Mouse (Mus musculus): Measurements from ENCODE around the gene Cfap126. TPM values are rescaled to one million over a fixed set of nuclear protein-coding genes. Genes with fewer than 3 reads are reported as not detected.
"Not testable (repeated sequence)": the region's sequence is repeated elsewhere in the genome, so short reads cannot be mapped to it uniquely, and the experiment has no call there.

Cfap126 gene
- 15.6 and 16.7 TPM in 2 replicates for polyA plus RNA-seq (2012; rRNA removed)

DNA sequence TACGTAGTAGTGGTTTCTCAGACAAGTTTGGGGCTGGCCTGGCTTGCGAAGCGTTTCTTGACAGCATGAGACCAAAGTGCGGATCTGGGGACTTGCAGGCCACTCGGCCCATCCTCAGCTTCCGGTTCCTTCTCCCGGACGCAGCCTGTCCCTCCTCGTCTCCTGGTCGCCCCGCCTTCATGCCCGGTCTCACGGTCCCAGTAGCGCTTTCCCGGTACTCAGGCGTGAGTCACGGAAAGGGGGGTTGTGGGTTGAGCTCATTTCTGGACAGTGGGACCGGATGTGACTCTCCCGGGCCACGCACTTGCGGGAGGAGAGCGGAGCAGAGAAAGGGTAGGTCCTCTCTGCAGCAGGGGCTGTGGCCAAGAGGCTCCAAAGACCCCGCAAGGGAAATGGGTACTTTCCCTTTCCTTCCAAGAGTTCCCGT is at the start of gene Cfap126:
TSS of gene Cfap126 (plus strand) at position 46 of the 427 bp plus-strand sequence.
- Histone ChIP-seq H3K4me3 (ENCODE audit: insufficient read depth, low read depth, low read length) (peak within 1 kb of the TSS; percentile 82), H3K27me3 (replicated peaks; ENCODE audit: control insufficient read depth, insufficient read depth, low read length) (no peaks in the 10 kb centered on the region), H3K27ac (ENCODE audit: insufficient read depth, low read depth, low read length) (peak within 1 kb of the TSS; percentile 91), H3K36me3 (ENCODE audit: control insufficient read depth, insufficient read depth, low read length) (no peaks in the 10 kb centered on the region), H3K4me1 (ENCODE audit: control insufficient read depth, insufficient read depth, low read length) (peaks cover 3% of the 10 kb centered on the region; the same call in 1 of the 2 replicates)
- TF ChIP-seq CTCF (conservative IDR thresholded peaks at IDR 0.05; ENCODE audit: insufficient read depth, insufficient read length, low read depth, low read length): no peak
- peak; percentile 34 for TF ChIP-seq POLR2A (IDR thresholded peaks at IDR 0.05; ENCODE audit: low read depth, low read length)
- peak; percentile 95 for DNase-seq
- WGBS: 1% methylated on average over 24 of the region's 24 CpGs

DNA sequence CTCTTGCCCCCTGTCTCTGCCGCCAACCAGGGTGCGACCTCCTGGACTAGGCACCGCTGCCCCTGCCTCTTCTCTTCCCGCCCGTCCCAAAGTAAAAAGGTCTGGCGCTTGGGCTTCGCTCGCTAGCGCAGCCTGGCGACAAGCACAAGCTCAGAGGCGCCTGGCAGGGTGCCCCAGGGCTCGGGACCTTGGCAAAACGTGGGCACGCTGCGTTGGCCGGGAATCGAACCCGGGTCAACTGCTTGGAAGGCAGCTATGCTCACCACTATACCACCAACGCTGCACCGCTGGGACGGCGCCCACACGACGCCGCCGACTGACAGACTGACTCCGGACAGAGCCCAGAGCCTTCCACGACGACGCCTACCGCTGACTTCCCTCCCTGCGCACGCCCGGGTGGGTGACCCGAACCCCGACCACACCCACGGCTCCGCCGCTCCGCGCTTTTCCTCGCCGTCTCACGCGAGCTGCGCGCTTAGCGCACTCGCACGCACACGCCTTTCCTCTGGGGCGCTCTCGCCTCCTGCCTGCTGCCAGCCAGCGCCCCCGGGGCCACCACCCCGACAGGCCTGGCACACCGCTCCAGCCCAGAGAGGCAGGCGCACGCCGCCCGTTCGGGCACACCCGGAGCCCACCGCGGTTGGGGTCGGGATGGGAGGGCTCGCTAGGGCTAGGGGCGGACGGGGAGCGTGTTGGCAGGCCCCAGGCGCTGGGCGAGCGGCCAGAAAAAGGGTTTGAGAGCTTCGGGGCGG is 49.1 kb upstream of the Cfap126 start, which contains the start of gene Fcgr3:
TSS of gene Fcgr3 (minus strand) at position 445 of the 752 bp plus-strand sequence.
- not testable (repeated sequence) for H3K27ac ChIP-seq (ENCODE audit: insufficient read depth, low read depth, low read length); H3K36me3 ChIP-seq (ENCODE audit: control insufficient read depth, insufficient read depth, low read length); H3K27me3 ChIP-seq (replicated peaks; ENCODE audit: control insufficient read depth, insufficient read depth, low read length); H3K4me1 ChIP-seq (ENCODE audit: control insufficient read depth, insufficient read depth, low read length)
- WGBS: 1% methylated on average over 46 of the region's 75 CpGs
- H3K4me3 ChIP-seq (ENCODE audit: insufficient read depth, low read depth, low read length): peak within 1 kb of the TSS; percentile 11
- peak; percentile 85 for DNase-seq
- 0 out of 2 replicates have a peak, but pooled peaks have one; percentile 16 for TF ChIP-seq CTCF (conservative IDR thresholded peaks at IDR 0.05; ENCODE audit: insufficient read depth, insufficient read length, low read depth, low read length)

DNA sequence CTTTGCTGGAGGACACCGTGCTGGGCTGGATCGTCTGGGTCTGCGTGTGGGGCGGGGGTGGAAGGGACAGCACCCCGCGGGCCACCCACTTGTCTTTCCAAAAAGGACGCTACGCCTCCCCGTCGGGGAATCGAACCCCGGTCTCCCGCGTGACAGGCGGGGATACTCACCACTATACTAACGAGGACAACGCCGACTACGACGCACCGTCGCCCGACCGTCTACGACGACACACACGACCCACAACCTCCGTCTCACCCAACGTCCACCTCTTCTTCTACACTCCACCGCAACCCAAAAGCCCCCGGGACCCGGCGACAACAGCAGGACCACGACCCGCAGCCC is 48.5 kb upstream of the Cfap126 start:
- H3K27me3 ChIP-seq (replicated peaks; ENCODE audit: control insufficient read depth, insufficient read depth, low read length); H3K4me1 ChIP-seq (ENCODE audit: control insufficient read depth, insufficient read depth, low read length); H3K27ac ChIP-seq (ENCODE audit: insufficient read depth, low read depth, low read length); H3K4me3 ChIP-seq (ENCODE audit: insufficient read depth, low read depth, low read length); H3K36me3 ChIP-seq (ENCODE audit: control insufficient read depth, insufficient read depth, low read length): not testable (repeated sequence)
- WGBS: 2% methylated on average over 26 of the region's 35 CpGs
- DNase-seq: peak; percentile 49

DNA sequence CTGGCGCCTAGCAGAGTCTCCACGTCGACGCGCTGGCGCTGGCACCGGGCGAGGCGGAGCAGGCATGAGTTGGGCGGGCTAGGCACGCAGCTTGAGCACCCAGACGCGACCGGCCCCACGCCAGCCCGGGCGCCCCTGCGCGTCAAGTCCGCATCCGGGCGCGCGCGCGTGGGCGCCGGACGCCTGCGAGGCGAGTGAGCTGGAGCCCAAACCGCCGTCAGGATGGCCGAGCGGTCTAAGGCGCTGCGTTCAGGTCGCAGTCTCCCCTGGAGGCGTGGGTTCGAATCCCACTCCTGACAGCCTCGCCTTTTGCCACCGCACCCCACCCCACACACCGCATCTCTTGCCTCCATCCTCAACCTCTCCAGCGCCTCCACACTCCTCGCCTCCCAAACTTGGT is 48.0 kb upstream of the Cfap126 start:
- not testable (repeated sequence) for H3K27me3 ChIP-seq (replicated peaks; ENCODE audit: control insufficient read depth, insufficient read depth, low read length); H3K36me3 ChIP-seq (ENCODE audit: control insufficient read depth, insufficient read depth, low read length); H3K4me3 ChIP-seq (ENCODE audit: insufficient read depth, low read depth, low read length); H3K27ac ChIP-seq (ENCODE audit: insufficient read depth, low read depth, low read length); H3K4me1 ChIP-seq (ENCODE audit: control insufficient read depth, insufficient read depth, low read length)
- peak; percentile 25 for DNase-seq
- 8% methylated on average over 32 of the region's 45 CpGs for WGBS

DNA sequence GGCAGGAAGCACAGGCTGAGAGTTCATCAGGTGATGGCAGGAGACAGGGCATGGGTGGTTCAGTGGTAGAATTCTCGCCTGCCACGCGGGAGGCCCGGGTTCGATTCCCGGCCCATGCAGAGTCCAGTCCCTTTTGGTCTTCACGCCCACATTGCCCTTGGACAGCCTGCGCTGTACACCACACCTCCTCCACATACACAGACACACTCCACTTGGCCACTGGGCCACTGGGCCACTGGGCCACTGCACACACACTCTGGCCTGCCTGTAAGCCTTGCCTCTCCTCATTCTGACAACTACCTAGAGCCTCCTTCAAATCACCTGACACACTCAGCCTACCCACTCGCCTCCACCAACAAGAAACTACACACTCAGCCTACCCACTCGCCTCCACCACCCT is 47.1 kb upstream of the Cfap126 start:
- H3K4me1 ChIP-seq (ENCODE audit: control insufficient read depth, insufficient read depth, low read length); DNase-seq; H3K27me3 ChIP-seq (replicated peaks; ENCODE audit: control insufficient read depth, insufficient read depth, low read length); H3K27ac ChIP-seq (ENCODE audit: insufficient read depth, low read depth, low read length); H3K4me3 ChIP-seq (ENCODE audit: insufficient read depth, low read depth, low read length); H3K36me3 ChIP-seq (ENCODE audit: control insufficient read depth, insufficient read depth, low read length): not testable (repeated sequence)
- 33% methylated on average over 4 of the region's 10 CpGs for WGBS

DNA sequence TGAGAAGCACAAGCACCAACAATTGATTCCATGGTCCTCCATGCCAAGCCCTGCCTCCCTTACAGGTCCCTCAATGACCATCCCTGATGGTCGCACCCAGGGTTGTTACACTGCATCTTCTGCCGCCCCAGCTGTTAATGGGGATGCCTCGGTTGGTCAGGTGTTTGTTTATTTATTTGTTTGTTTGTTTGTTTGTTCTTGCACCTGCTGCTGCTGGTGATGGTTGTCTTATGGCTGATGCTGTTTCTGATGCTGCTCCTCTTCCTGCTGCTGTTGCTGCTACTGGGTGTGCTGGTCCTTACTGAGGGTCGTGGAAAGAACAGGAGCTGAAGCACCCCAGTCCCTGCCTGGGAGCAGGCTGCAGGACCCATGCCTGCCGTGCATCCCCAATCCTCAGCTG is 45.8 kb upstream of the Cfap126 start:
- WGBS: 37% methylated on average over 5 of the region's 5 CpGs
- not testable (repeated sequence) for H3K4me3 ChIP-seq (ENCODE audit: insufficient read depth, low read depth, low read length); H3K4me1 ChIP-seq (ENCODE audit: control insufficient read depth, insufficient read depth, low read length); H3K27me3 ChIP-seq (replicated peaks; ENCODE audit: control insufficient read depth, insufficient read depth, low read length); H3K36me3 ChIP-seq (ENCODE audit: control insufficient read depth, insufficient read depth, low read length); DNase-seq; H3K27ac ChIP-seq (ENCODE audit: insufficient read depth, low read depth, low read length)

DNA sequence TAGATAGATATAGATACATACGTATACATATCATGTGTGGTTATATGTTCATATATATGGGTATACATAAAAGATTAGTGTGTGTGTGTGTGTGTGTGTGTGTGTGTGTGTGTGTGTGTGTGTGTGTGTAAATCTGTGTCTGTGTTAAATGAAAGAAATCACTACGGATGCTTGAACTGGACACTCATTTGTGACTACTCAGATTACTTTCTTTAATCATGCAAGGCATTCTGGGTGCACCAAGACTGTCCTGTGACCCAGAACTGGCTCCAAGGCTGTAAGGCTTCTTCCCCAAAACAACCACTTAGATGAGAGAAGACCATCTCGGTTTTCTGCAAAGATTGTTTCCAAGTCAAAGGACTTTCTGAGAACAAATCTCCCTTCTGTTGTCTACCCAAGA is 44.2 kb upstream of the Cfap126 start:
- 43% methylated on average over 3 of the region's 3 CpGs for WGBS
- not testable (repeated sequence) for H3K4me1 ChIP-seq (ENCODE audit: control insufficient read depth, insufficient read depth, low read length); H3K36me3 ChIP-seq (ENCODE audit: control insufficient read depth, insufficient read depth, low read length); H3K27me3 ChIP-seq (replicated peaks; ENCODE audit: control insufficient read depth, insufficient read depth, low read length); H3K27ac ChIP-seq (ENCODE audit: insufficient read depth, low read depth, low read length); H3K4me3 ChIP-seq (ENCODE audit: insufficient read depth, low read depth, low read length)
- peak; percentile 31 for DNase-seq

DNA sequence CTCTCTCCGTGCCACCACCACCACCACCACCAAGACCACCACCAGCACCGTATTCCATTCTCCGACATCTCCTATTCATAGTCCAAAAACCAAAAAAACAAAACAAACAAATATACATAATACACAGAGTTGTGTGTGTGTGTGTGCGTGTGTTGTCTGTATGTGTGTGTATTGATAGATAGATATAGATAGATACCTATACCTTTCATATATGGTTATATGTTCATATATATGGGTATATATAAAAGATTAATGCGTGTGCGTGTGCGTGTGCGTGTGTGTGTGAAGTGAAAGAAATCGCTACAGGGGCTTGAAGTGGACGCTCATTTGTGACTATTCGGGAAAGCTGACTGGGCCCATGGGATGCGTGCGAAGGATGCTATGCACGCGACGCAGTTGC is 42.8 kb upstream of the Cfap126 start:
- WGBS: 24% methylated on average over 16 of the region's 16 CpGs
- not testable (repeated sequence) for H3K4me3 ChIP-seq (ENCODE audit: insufficient read depth, low read depth, low read length); H3K27ac ChIP-seq (ENCODE audit: insufficient read depth, low read depth, low read length); DNase-seq; H3K4me1 ChIP-seq (ENCODE audit: control insufficient read depth, insufficient read depth, low read length); H3K36me3 ChIP-seq (ENCODE audit: control insufficient read depth, insufficient read depth, low read length); H3K27me3 ChIP-seq (replicated peaks; ENCODE audit: control insufficient read depth, insufficient read depth, low read length)

DNA sequence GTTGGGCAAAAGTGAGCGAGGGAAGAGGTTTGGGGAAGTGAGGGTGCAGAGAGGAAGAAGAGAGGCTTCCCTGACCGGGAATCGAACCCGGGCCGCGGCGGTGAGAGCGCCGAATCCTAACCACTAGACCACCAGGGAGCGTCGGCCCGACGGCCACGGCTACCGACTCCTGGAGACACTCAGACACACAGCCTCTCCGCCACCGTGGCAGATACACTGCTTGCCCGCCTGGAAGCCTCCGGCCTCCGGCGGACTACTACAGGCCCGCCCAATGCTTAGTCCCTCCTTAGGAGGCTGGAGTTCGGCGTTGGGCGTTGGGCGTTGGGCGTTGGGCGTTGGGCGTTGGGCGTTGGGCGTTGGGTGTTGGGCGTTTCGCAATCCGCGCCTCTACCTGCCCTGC is 42.0 kb upstream of the Cfap126 start:
- no CpG with 5 or more reads among the region's 35 CpGs for WGBS
- not testable (repeated sequence) for H3K27me3 ChIP-seq (replicated peaks; ENCODE audit: control insufficient read depth, insufficient read depth, low read length); H3K36me3 ChIP-seq (ENCODE audit: control insufficient read depth, insufficient read depth, low read length); DNase-seq; H3K27ac ChIP-seq (ENCODE audit: insufficient read depth, low read depth, low read length); H3K4me3 ChIP-seq (ENCODE audit: insufficient read depth, low read depth, low read length); H3K4me1 ChIP-seq (ENCODE audit: control insufficient read depth, insufficient read depth, low read length)

DNA sequence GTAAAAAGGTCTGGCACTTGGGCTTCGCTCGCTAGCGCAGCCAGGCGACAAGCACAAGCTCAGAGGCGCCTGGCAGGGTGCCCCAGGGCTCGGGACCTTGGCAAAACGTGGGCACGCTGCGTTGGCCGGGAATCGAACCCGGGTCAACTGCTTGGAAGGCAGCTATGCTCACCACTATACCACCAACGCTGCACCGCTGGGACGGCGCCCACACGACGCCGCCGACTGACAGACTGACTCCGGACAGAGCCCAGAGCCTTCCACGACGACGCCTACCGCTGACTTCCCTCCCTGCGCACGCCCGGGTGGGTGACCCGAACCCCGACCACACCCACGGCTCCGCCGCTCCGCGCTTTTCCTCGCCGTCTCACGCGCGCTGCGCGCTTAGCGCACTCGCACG is 41.5 kb upstream of the Cfap126 start:
- H3K36me3 ChIP-seq (ENCODE audit: control insufficient read depth, insufficient read depth, low read length); H3K27me3 ChIP-seq (replicated peaks; ENCODE audit: control insufficient read depth, insufficient read depth, low read length); H3K27ac ChIP-seq (ENCODE audit: insufficient read depth, low read depth, low read length); H3K4me3 ChIP-seq (ENCODE audit: insufficient read depth, low read depth, low read length); H3K4me1 ChIP-seq (ENCODE audit: control insufficient read depth, insufficient read depth, low read length); DNase-seq: not testable (repeated sequence)
- WGBS: no CpG with 5 or more reads among the region's 45 CpGs

DNA sequence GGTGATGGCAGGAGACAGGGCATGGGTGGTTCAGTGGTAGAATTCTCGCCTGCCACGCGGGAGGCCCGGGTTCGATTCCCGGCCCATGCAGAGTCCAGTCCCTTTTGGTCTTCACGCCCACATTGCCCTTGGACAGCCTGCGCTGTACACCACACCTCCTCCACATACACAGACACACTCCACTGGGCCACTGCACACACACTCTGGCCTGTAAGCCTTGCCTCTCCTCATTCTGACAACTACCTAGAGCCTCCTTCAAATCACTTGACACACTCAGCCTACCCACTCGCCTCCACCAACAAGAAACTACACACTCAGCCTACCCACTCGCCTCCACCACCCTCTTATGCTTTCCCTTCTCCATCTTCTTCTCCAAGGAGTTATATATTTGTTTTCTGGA is 39.4 kb upstream of the Cfap126 start:
- not testable (repeated sequence) for H3K4me1 ChIP-seq (ENCODE audit: control insufficient read depth, insufficient read depth, low read length); H3K27ac ChIP-seq (ENCODE audit: insufficient read depth, low read depth, low read length); H3K36me3 ChIP-seq (ENCODE audit: control insufficient read depth, insufficient read depth, low read length); H3K4me3 ChIP-seq (ENCODE audit: insufficient read depth, low read depth, low read length); H3K27me3 ChIP-seq (replicated peaks; ENCODE audit: control insufficient read depth, insufficient read depth, low read length)
- WGBS: 17% methylated on average over 7 of the region's 10 CpGs
- peak; percentile 36 for DNase-seq

All from kidney, adult 2 months (tissue).